Mouse (Mus musculus) layer of hippocampus, postnatal 25 days (tissue): Measurements from ENCODE around the gene Ten1. TPM values are rescaled to one million over a fixed set of nuclear protein-coding genes. Genes with fewer than 3 reads are reported as not detected.

Experiments
- DNase-seq, 2 experiments: peaks; one replicate each; pipeline ENCODE4 v3.0.0; 2022; ENCODE audit warnings: mixed read lengths in 2 of 2, low spot score in 1 of 2; ENCODE audit errors: extremely low spot score in 1 of 2
- total RNA-seq, 2 experiments: library from RNA; stranded (reverse); gene quantifications; 2 replicates each; pipeline ENCODE4 v1.2.3; 2021

Gene Ten1
- total RNA-seq, 2 experiments from 2014 or later = 41.4 to 45.1 TPM

- DNase-seq = no peak
Observed at GRCm38 (mm10) chr11:116228699-116229098, 30.0 kb downstream of the Ten1 start.

GRCm38 (mm10) chr11:116232427-116232826 is 33.8 kb downstream of the Ten1 start:
- no peak for DNase-seq

- DNase-seq = no peak
Observed at GRCm38 (mm10) chr11:116234901-116235300, 36.2 kb downstream of the Ten1 start.

DNA sequence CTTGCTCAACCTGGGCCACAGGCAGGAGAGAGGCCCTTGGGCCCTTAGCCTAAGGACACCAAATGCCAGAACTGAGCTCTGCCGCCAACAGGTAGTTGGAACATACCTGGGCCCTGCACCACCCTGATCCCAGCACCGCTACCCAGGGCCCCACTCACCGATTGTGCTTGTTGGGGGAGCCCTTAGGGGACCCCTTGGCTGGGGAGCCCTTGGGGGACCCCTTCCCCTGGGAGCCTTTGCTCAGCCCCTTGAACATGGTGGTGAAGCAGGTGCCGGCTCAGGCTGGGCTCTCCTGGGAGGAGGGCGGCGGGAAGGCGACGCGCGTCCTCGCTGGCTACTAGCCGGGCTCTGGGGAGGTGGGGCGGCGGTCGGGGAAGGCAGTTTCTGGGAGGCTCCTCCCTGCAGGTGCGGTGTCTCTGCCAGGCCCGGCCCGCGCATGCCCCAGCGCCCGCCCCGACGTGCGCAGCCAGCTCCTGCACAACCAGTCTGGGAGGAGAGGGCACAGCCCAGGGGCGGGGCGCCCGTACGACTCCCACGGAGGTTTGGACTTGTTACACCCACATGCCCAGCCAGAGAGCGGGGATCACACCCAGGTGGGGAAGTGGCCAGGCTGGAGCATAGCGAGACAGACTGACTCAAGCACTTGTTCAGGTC is 39.2 kb downstream of the Ten1 start, which contains the start of gene Evpl:
Gene Evpl, minus strand, starts transcription at position 336 of the 654 bp plus-strand sequence.
- no peak for DNase-seq

DNA sequence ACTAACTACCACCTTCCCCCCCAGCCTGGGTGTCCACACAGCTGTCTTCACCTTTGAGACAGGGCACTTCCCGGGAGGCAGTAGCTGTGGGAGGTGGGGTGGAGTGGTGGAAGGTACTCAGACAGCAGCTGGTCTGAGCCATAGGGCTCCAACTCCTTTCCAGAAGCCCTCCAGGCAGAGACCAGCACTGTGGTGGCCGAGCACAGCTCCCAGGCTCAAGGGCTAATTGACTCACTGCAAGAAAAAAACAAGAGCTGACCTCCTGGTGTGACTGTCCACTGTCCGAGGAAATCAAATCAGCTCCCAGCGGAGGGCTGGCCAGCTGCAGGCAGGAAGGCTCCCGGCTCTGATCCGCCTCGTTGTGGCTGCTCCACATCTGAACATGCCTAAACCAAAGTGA is 41.1 kb downstream of the Ten1 start:
- no peak for DNase-seq

- no peak for DNase-seq
Observed at GRCm38 (mm10) chr11:116241744-116242235, 43.1 kb downstream of the Ten1 start.

GRCm38 (mm10) chr11:116244580-116244979 is 45.9 kb downstream of the Ten1 start:
- no peak for DNase-seq

DNA sequence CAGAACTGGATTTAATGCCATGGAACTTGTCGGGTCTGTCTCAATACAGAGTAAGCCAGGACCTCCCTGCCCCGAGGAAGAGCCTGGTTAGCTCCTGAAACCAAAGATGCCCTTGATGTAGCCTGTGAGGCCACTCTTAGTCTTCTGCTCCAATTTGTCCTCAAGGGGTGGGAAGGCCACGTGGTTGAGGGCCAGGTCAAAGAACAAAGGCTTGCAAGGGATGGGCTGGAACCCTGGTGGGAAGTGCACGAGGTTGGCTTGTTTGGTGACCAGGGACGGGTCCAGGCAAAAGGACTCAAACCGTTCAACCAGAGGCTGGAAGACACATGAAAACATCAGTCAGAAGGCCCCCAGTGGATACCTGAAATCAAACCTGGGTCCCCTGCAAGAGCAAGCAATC is 47.0 kb downstream of the Ten1 start:
- no peak for DNase-seq

DNA sequence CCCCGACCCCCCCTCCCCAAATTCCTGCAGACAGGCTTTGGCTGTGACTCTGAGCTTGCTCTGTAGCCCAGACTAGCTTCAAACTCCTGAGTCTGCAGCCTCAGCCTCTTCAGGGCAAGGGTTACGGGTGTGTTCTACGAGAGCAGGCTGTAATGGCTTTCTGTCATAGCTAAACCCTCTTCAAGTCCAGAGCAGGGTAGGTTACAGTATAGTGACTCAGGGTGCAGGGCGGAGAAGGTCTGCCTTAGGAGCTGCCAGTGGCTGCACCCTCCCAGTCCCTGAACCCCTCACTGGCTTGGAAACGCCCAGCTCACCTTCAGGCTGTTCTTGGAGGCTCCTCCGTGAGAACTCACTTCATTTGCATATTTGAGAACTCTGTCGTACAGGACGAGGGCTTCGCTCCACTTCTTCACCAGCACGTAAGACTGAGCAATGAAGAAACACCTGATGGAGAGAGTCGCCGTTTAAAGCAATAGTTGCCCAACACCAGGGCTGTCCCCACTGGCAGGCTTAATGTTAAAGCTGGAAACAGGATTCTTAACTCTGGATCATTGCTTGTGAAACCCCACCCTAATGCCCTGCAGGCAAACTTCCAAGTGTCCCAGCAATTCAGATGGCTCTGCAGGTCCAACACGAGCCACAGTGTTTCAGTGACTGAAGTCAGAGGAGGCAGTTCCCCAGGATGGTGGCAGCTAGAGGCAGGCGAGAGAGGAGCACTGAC is 49.0 kb downstream of the Ten1 start:
- DNase-seq = no peak

DNA sequence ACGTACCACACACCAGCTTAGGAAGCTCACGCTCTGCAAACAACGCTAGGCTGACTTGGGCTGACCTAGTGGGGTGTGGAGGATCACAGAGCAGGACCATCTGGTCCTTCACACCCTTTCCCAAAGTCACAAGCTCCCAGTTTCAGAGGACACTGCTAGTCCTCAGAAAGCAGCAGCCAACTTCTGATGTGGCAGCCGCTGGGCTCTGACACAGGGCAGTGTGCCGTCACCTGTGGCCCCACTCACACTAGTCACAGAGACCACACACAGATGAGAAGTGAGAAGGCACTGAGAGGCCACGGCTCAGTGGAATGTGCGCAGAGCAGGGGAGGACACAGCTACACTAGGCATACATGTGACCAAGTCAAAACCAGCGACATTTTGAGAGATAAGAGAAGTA is 52.2 kb downstream of the Ten1 start:
- no peak for DNase-seq

DNA sequence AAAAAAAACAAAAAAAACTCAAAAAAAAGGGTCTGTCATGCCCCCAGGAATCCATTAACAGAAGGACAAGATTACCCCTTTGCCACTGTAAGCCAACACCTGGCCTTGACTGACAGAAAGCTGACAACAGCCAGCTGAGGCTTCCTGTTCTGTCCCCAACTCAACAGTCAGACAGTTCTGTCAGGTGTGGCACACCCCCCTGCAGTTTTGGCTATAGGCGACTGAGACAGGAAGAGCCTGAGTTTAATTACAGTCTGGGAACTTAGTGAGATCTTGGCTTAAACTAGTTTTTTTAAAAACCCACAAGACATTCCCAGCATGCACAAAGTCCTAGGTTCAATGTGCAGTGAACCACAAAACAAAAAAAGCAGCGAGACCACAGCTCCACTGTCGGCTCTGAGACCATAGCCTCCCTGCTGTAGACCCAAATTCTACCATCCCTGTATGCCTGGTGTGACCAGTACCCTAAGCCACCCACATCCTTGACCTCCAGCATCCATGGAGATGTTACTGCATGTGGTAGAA is 54.5 kb downstream of the Ten1 start:
- DNase-seq = no peak

DNA sequence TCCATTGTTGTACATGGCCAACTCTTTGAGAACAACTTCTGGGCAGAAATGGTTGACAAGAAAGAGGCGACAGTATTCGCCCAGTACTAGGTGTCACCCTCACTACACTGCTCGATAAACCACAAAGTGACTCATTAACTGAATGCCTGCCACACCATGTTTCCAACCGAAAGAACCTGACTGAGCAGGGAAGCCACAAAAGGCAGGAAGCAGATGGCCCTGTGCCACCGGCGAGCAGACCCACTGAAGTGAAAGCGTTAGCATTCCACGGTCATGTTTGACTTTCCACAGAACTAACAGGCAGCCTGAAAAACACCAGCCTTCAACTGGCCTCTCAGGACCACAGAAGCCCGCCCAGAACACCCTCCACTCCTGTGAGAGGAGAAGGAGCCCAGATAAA is 56.0 kb downstream of the Ten1 start:
- no peak for DNase-seq

- DNase-seq = no peak
Observed at GRCm38 (mm10) chr11:116255090-116255981, 56.7 kb downstream of the Ten1 start.

- DNase-seq = no peak
Observed at GRCm38 (mm10) chr11:116255982-116256675, 57.5 kb downstream of the Ten1 start.

DNA sequence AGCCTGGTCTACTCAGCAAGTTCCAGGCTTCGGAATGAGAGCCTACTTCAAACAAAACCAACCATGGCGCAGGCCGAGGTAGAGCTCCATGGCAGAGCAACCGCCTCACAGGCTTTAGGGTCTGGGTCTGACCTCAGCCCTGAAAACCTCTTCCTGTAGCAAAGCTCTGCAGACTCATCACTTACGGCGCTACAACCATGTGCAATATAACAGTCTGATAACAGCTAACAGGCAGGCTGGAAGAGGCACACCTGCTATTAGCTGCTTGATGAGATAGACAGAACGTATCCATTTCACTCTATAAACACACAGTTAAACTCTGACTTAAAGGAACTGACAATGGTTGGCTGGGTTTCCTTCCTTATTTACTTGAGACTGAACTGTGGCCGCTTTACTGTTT is 60.8 kb downstream of the Ten1 start:
- DNase-seq = no peak

- DNase-seq = no peak
Observed at GRCm38 (mm10) chr11:116260259-116260658, 61.6 kb downstream of the Ten1 start.
